Mouse (Mus musculus) ES-Bruce4 (cell line): ENCODE data around the gene Cttnbp2nl.
A peak's percentile ranks its signal among the peaks of the same experiment; 100 is the strongest.

ENCODE experiments used
- CTCF ChIP-seq: IDR thresholded peaks from one replicate; pipeline ENCODE4 v1.8.1; 2011; ENCODE audit warnings: low read depth, low read length
- EP300 ChIP-seq: IDR thresholded peaks from 2 replicates; pipeline ENCODE4 v1.6.1; 2011; ENCODE audit warnings: low read depth, low read length; ENCODE audit not compliant: insufficient read depth
- POLR2A ChIP-seq: IDR thresholded peaks from one replicate; pipeline ENCODE4 v1.8.1; 2011; ENCODE audit warnings: low read length; ENCODE audit not compliant: insufficient read depth

GRCm38 (mm10) chr3:105058627-105059513 lies 5.9 kb upstream of the Cttnbp2nl start:
- TF ChIP-seq EP300: no peak
- no peak for TF ChIP-seq POLR2A
- TF ChIP-seq CTCF: peak; percentile 84
